Mouse (Mus musculus): Measurements from ENCODE around the gene Rhebl1. TPM values are rescaled to one million over a fixed set of nuclear protein-coding genes. Genes with fewer than 3 reads are reported as not detected.
"Not testable (repeated sequence)": the region's sequence is repeated elsewhere in the genome, so short reads cannot be mapped to it uniquely, and the experiment has no call there.

Gene Rhebl1
- polyA plus RNA-seq (2011; ENCODE audit: insufficient read depth, insufficient read length, low replicate concordance, missing spikeins), result 9.6 and 9.8 TPM in 2 replicates

- Histone ChIP-seq H3K27ac (ENCODE audit: control insufficient read depth, insufficient read depth, low read depth, low read length, poor library complexity) (no peak within 1 kb of the TSS), H3K4me3 (replicated peaks; ENCODE audit: control insufficient read depth, low read depth, low read length) (peak within 1 kb of the TSS; percentile 27), H3K4me1 (ENCODE audit: control insufficient read depth, insufficient read depth, low read length) (peaks cover 2% of the 10 kb centered on the region; the same call in 1 of the 2 replicates)
- under 1% methylated on average over 77 of the region's 77 CpGs for WGBS
- no peak for TF ChIP-seq POLR2A (IDR thresholded peaks at IDR 0.05; ENCODE audit: borderline replicate concordance, control insufficient read depth, low read depth, low read length)
Measured at GRCm38 (mm10) chr15:98893940-98894745, at the start of gene Rhebl1. Gene Rhebl1, minus strand, starts transcription at chr15:98894540.

DNA sequence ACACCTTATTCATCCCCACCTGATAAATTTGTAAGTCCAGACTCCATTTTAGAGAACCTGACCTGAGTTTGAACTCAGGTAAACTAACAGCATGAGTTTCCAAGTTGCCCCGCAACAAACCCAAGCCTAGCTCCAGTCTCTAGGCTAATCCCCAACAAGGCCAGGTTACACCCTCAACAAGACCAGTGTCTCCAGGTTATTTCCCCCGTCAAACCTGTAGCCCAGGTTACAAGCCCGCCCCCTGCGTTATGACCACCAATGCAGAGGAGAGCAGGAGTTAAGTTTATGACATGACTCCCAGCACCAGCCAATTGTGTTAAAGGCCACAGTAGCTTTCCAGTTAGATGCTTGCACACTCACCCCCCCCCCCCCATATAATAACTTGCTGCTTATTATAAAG is 48.8 kb upstream of the Rhebl1 start:
- H3K4me1 ChIP-seq (ENCODE audit: control insufficient read depth, insufficient read depth, low read length), result no peaks in the 10 kb centered on the region
- H3K27ac ChIP-seq (ENCODE audit: control insufficient read depth, insufficient read depth, low read depth, low read length, poor library complexity), result no peak overlapping the region
- H3K4me3 ChIP-seq (replicated peaks; ENCODE audit: control insufficient read depth, low read depth, low read length), result no peak overlapping the region
- TF ChIP-seq CTCF (IDR thresholded peaks at IDR 0.05; ENCODE audit: control insufficient read depth, insufficient read depth, low read length) (no peak), POLR2A (IDR thresholded peaks at IDR 0.05; ENCODE audit: borderline replicate concordance, control insufficient read depth, low read depth, low read length) (no peak)
- 91% methylated on average over 4 of the region's 4 CpGs for WGBS

DNA sequence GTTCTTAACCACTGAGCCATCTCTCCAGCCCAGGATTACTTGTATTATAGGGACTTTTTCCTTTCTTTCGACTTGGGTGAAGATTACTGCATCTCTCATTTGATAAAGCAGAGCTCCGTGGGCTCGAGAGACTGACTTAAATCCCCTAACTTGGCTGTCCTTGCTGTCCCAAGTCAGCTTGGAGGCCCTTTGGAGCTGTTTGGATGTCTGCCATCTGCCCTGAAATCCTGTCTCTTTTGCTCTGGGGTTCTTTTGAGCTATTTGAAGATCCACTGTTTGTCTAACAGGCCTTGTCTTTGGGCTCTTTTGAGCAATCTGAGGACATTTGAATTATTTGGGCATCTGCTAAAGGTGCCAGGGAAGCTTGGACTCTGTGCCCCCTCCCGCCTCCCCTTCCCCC is 47.7 kb upstream of the Rhebl1 start:
- 87% methylated on average over 4 of the region's 4 CpGs for WGBS
- Histone ChIP-seq H3K4me1 (ENCODE audit: control insufficient read depth, insufficient read depth, low read length) (no peaks in the 10 kb centered on the region), H3K27ac (ENCODE audit: control insufficient read depth, insufficient read depth, low read depth, low read length, poor library complexity) (no peak overlapping the region), H3K4me3 (replicated peaks; ENCODE audit: control insufficient read depth, low read depth, low read length) (no peak overlapping the region)
- TF ChIP-seq CTCF (IDR thresholded peaks at IDR 0.05; ENCODE audit: control insufficient read depth, insufficient read depth, low read length) (no peak), POLR2A (IDR thresholded peaks at IDR 0.05; ENCODE audit: borderline replicate concordance, control insufficient read depth, low read depth, low read length) (no peak)

DNA sequence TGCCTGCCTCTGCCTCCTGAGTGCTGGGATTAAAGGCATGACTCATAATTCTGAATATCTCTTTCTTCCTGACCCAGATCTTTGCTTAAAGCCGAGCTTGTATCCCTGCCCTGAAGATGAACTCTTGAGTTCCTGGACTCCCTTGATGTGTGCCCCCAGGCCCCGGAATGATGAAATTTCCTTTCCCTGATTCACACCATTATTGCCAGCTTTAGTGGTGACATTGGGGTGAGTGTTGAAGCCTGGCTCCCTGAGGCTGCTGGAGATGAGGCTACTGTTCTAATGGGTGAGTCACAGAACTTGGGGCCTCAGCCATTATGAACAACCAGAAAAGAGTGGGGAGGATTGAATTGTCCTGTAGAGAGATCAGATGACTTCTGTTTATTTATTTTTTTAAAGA is 47.2 kb upstream of the Rhebl1 start:
- WGBS, result 64% methylated on average over 2 of the region's 2 CpGs
- no peak overlapping the region for H3K27ac ChIP-seq (ENCODE audit: control insufficient read depth, insufficient read depth, low read depth, low read length, poor library complexity)
- TF ChIP-seq CTCF (IDR thresholded peaks at IDR 0.05; ENCODE audit: control insufficient read depth, insufficient read depth, low read length), result no peak
- TF ChIP-seq POLR2A (IDR thresholded peaks at IDR 0.05; ENCODE audit: borderline replicate concordance, control insufficient read depth, low read depth, low read length), result no peak
- no peak overlapping the region for H3K4me3 ChIP-seq (replicated peaks; ENCODE audit: control insufficient read depth, low read depth, low read length)
- H3K4me1 ChIP-seq (ENCODE audit: control insufficient read depth, insufficient read depth, low read length), result no peaks in the 10 kb centered on the region

- no peaks in the 10 kb centered on the region for H3K4me1 ChIP-seq (ENCODE audit: control insufficient read depth, insufficient read depth, low read length)
- 82% methylated on average over 10 of the region's 10 CpGs for WGBS
- no peak for TF ChIP-seq CTCF (IDR thresholded peaks at IDR 0.05; ENCODE audit: control insufficient read depth, insufficient read depth, low read length)
- TF ChIP-seq POLR2A (IDR thresholded peaks at IDR 0.05; ENCODE audit: borderline replicate concordance, control insufficient read depth, low read depth, low read length), result no peak
- no peak overlapping the region for H3K4me3 ChIP-seq (replicated peaks; ENCODE audit: control insufficient read depth, low read depth, low read length)
- no peak overlapping the region for H3K27ac ChIP-seq (ENCODE audit: control insufficient read depth, insufficient read depth, low read depth, low read length, poor library complexity)
Measured at GRCm38 (mm10) chr15:98940816-98941215, 46.5 kb upstream of the Rhebl1 start.

- H3K4me1 ChIP-seq (ENCODE audit: control insufficient read depth, insufficient read depth, low read length), result no peaks in the 10 kb centered on the region; the same call in 1 of the 2 replicates
- H3K4me3 ChIP-seq (replicated peaks; ENCODE audit: control insufficient read depth, low read depth, low read length), result peak within 1 kb of the TSS; percentile 97
- under 1% methylated on average over 58 of the region's 58 CpGs for WGBS
- TF ChIP-seq CTCF (IDR thresholded peaks at IDR 0.05; ENCODE audit: control insufficient read depth, insufficient read depth, low read length), result no peak
- TF ChIP-seq POLR2A (IDR thresholded peaks at IDR 0.05; ENCODE audit: borderline replicate concordance, control insufficient read depth, low read depth, low read length), result peak; percentile 84
- H3K27ac ChIP-seq (ENCODE audit: control insufficient read depth, insufficient read depth, low read depth, low read length, poor library complexity), result peak within 1 kb of the TSS; percentile 86
Measured at GRCm38 (mm10) chr15:98934217-98934839, 40.0 kb upstream of the Rhebl1 start, which contains the start of gene Tuba1b. Gene Tuba1b, minus strand, starts transcription at chr15:98934565.

- Histone ChIP-seq H3K4me3 (replicated peaks; ENCODE audit: control insufficient read depth, low read depth, low read length) (peak overlapping the region; percentile 97), H3K27ac (ENCODE audit: control insufficient read depth, insufficient read depth, low read depth, low read length, poor library complexity) (peak overlapping the region; percentile 86), H3K4me1 (ENCODE audit: control insufficient read depth, insufficient read depth, low read length) (no peaks in the 10 kb centered on the region; the same call in 1 of the 2 replicates)
- TF ChIP-seq CTCF (IDR thresholded peaks at IDR 0.05; ENCODE audit: control insufficient read depth, insufficient read depth, low read length) (no peak), POLR2A (IDR thresholded peaks at IDR 0.05; ENCODE audit: borderline replicate concordance, control insufficient read depth, low read depth, low read length) (no peak; the same call in 1 of the 2 replicates)
- under 1% methylated on average over 35 of the region's 35 CpGs for WGBS
Measured at GRCm38 (mm10) chr15:98933833-98934216, 39.5 kb upstream of the Rhebl1 start.

- Histone ChIP-seq H3K27ac (ENCODE audit: control insufficient read depth, insufficient read depth, low read depth, low read length, poor library complexity) (peak overlapping the region; percentile 86; the same call in 1 of the 2 replicates), H3K4me3 (replicated peaks; ENCODE audit: control insufficient read depth, low read depth, low read length) (peak overlapping the region; percentile 97)
- 4% methylated on average over 8 of the region's 9 CpGs for WGBS
- H3K4me1 ChIP-seq (ENCODE audit: control insufficient read depth, insufficient read depth, low read length), result not testable (repeated sequence)
Measured at GRCm38 (mm10) chr15:98933004-98933671, 38.8 kb upstream of the Rhebl1 start.

Data from bone marrow, adult 2 months (tissue).